Mouse (Mus musculus): Measurements from ENCODE around the gene Slc2a4.
"Not testable (repeated sequence)": the region's sequence is repeated elsewhere in the genome, so short reads cannot be mapped to it uniquely, and the experiment has no call there.

The Slc2a4 gene

GRCm38 (mm10) chr11:69939731-69940130 lies 8.3 kb downstream of the Slc2a4 start:
- DNase-seq (ENCODE audit: low spot score in 2 of 2): peak in 1 of 2 experiments; percentile 26

DNA sequence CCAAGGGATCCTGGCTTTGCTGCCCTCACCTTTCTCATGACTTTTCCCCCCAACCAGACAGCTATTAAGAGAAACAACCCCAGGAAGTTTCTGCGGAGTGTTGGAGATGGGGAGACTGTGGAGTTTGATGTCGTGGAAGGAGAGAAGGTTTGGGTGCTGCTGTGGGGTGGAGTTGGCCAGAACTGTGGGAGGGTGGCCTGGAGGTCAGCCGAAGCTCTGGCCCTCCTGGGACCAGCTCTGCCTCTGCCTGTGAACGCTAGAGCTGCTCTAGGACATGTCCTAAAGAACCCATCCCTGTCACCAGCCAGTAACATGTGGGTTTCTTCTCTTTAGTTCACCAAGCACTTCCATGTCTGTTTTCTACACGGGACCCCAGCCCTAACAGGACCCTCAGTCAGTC lies 8.8 kb downstream of the Slc2a4 start:
- DNase-seq (ENCODE audit: low spot score in 2 of 2): no peak

GRCm38 (mm10) chr11:69938401-69938979 lies 9.5 kb downstream of the Slc2a4 start:
- DNase-seq (ENCODE audit: low spot score in 2 of 2): peak in 1 of 2 experiments; percentile 34

DNA sequence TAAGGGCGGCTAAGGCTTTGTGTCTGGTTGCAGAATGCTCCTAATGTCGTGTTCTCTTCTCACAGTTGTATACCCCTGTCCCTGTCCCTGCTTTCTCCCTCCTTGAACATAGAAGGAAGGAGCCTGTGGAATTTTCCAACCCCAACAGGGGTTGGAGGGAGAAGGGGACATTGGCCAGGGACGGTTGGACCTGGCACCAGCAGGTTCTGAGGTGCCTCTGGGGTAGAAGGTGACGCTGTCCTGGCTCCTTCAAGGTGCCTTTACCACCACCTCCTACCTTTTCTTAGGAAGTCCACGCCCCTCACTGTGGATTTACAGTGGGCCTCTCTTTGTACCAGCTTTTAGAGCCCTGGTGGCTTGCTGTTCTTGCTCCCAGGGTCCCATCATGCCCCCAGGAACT lies 10.2 kb downstream of the Slc2a4 start:
- DNase-seq (ENCODE audit: low spot score in 2 of 2): no peak

GRCm38 (mm10) chr11:69937385-69937784 lies 10.6 kb downstream of the Slc2a4 start:
- no peak for DNase-seq (ENCODE audit: low spot score in 2 of 2)

- no peak for DNase-seq (ENCODE audit: low spot score in 2 of 2)
These were observed 11.2 kb downstream of the Slc2a4 start for GRCm38 (mm10) chr11:69936714-69937347.

- peak; percentile 29 to 51 for DNase-seq (ENCODE audit: low spot score in 2 of 2)
These were observed 11.8 kb downstream of the Slc2a4 start for GRCm38 (mm10) chr11:69936156-69936555.

- peak; percentile 82 to 90 for DNase-seq (ENCODE audit: low spot score in 2 of 2)
These were observed 12.7 kb downstream of the Slc2a4 start, which contains the start of gene Ybx2 for GRCm38 (mm10) chr11:69935137-69935879. Ybx2 (plus strand) TSS chr11:69935796.

DNA sequence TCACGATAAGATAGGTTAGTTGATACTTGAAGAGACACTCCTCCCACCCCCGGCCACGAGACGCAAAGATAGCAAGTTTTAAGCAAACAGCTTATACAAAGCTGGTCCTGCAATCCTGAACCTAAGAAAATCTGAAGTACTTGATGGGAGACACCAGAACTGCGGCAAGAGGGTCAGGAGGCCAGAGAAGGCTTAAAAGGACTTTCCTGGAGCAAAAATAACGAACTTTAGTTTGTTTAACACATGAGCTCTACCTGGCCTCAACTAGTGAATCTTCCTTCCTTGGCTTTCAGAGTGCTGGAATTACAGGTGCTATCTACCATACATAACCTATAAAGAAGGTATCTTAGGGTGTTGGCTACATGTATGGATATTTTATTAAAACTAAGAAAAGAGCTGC lies 13.3 kb downstream of the Slc2a4 start:
- peak in 1 of 2 experiments; percentile 22 for DNase-seq (ENCODE audit: low spot score in 2 of 2)

GRCm38 (mm10) chr11:69934169-69934568 lies 13.8 kb downstream of the Slc2a4 start:
- DNase-seq (ENCODE audit: low spot score in 2 of 2): peak; percentile 97 to 98

DNA sequence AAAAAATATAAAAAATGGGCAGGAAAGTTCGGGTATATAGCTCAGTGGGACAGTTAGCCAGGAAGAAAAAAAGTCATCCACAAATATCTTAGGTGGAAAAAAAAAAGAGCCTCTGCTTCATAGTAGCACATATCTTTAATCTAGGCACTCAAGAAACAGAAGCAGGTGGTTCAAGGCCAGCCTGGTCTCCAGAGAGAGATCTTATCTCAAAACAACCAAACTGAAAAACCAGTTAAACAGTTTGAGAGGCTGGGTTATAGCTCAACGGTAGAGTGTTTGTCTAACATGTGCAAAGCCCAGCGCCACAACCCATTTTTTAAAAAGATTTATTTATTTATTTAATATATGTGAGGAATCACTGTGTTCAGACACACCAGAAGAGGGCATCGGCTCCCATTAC lies 14.9 kb downstream of the Slc2a4 start:
- no peak for DNase-seq (ENCODE audit: low spot score in 2 of 2)

GRCm38 (mm10) chr11:69932254-69932653 lies 15.7 kb downstream of the Slc2a4 start:
- peak in 1 of 2 experiments; percentile 52 for DNase-seq (ENCODE audit: low spot score in 2 of 2)

DNA sequence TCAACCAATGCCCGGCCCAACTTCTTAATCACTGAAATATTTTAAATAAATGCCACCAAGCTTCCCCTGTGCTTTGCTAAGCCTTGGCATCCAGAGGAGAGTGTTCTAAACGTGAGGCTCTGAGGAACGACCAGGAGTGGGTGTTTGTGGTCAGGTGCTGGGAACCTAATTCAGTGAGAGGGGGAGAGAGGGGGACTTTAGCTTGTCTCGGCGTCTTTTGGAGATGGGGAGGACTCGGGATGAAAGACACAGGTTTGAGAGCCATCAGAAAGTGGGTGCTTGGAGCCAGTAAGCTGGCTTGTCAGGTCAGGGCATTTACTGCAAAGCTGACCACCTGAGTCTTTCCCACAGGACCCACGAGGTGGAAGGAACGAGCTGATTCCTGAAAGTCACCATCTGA lies 16.2 kb downstream of the Slc2a4 start:
- no peak for DNase-seq (ENCODE audit: low spot score in 2 of 2)

DNA sequence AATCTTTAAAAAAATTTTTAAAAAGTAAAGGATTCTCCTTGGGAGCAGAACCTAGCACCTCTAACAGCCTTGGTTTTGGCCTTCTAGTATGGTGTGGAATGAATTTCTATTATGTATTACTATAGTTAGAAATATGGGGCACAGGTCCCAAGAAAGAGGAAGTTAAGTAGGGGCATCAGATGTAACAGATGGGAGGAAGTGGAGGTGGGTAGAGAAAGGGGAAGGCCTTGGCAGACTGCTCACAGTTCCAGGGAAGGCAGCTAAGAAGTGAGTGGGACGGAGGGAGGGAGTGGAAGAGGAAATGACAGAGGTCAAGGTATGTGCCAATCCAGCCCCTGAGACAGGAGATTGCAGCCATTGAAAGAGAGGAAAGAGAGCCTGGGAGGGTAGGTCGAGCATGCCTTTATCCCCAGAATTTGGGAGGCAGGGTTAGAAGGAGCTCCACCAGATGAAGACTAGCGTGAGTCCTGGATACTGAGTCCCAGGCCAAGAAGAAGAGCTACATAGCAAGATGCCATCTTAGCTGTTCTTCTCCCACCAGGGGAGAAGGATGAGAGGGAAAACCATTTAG lies 16.9 kb downstream of the Slc2a4 start:
- no peak for DNase-seq (ENCODE audit: low spot score in 2 of 2)

GRCm38 (mm10) chr11:69930176-69930575 lies 17.8 kb downstream of the Slc2a4 start:
- not testable (repeated sequence) for DNase-seq (ENCODE audit: low spot score in 2 of 2)

- no peak for DNase-seq (ENCODE audit: low spot score in 2 of 2)
These were observed 18.3 kb downstream of the Slc2a4 start for GRCm38 (mm10) chr11:69929712-69930111.

DNA sequence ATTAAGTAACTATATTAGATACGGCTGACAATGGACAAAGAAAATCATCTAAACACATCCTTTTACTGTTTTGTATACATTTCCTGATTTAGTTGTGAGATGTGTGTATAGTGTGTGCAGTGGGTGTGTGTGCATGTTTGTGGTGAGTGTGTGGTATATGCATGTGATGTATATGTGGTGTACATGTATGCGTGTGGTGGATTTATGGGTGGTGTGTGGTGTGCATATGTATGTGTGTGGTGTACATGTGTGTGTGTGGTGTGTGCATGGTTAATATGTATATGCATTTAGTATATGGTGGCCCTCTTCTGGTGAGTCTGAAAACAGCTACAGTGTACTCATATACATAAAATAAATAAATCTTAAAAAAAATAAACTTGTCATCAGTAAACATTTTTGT lies 20.5 kb downstream of the Slc2a4 start:
- DNase-seq (ENCODE audit: low spot score in 2 of 2): no peak

GRCm38 (mm10) chr11:69922796-69923195 lies 25.2 kb downstream of the Slc2a4 start:
- no peak for DNase-seq (ENCODE audit: low spot score in 2 of 2)

DNA sequence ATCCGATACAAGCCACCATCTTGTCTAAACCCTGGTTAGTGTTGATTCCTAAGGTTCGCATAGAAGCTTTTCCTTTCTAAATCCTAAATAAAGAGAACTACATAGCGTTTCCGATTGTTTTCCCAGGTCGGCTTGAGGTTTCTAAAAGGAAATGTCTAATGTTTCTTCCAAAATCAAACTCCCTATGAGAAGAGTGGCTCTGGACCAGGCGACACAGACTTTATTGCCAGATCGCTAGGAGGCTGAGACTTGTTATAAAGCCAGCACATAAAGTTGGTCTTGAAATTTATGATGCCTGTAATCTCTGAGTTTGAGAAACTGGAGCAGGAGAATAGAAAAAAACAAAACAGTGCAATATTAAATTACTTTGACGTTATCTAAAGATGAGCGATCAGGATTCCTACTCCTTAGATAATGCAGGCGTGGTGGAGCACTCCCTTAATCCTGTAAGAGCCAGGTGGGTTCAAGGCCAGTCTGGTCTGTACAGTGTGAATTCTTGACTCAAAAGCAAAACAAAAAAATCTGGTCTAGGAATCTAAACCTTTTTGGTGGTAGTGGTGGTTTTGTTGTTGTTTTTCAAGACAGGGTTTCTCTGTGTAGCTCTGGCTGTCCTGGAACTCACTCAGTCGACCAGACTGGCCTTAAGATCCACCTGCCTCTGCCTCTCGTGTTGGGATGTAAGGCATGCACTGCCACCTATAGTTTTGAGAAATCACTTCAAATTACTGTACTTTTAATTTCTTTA lies 25.8 kb downstream of the Slc2a4 start:
- DNase-seq (ENCODE audit: low spot score in 2 of 2): no peak

DNA sequence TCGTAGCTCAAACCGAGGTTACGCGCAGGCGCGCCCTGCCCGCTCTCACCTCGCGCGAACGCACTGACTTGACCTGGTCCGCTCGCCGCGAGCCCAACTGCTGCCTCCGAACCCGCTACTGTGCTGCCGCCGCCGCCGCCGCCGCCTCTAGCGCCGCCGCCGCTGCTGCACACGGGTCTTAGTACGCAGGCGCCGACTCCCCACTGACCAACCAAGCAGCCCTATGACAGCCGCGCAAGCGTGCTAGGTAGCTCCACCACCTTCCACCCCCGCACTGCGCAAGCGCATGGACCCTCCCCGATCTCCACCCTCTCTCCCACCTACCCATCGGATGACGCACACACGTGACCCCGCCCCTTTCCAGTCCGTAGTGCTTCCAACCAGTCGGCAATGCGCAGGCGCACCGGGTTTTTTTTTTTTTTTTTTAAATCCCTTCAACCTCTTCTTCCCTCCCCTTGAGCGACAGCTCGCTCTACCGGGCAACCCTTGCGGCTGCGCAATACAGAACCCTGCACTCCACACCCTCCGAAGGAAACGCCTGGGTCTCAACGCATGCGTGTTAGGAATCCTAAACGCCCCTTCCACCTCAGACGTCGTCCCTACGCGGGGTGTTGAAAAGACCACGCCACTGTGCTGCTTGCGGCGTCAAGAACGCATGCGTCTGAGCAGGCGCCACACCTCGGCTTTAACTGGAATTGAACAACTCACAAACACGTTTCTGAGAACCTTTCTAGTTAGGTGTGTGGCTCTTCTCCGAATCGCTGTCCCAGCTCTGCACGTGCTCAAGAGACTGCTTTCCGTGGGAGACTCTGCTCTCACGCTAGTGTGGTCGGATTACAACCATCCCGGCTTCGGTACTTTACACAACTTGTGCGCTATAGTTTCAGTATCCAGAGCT lies 26.6 kb downstream of the Slc2a4 start, which contains the start of gene Eif5a:
Gene Eif5a (minus strand): TSS at position 845 of the 898 bp plus-strand sequence.
- peak; percentile 100 for DNase-seq (ENCODE audit: low spot score in 2 of 2)
